Mouse (Mus musculus) bone marrow, adult 2 months (tissue): ENCODE data around the gene Glod5.
A peak's percentile ranks its signal among the peaks of the same experiment; 100 is the strongest.

Source experiments
- CTCF ChIP-seq: fragments of 200-500 bp; IDR thresholded peaks from 2 replicates; pipeline ENCODE4 v1.5.1; 2011; ENCODE audit warnings: low read length, control low read depth; ENCODE audit not compliant: control insufficient read depth, insufficient read depth
- POLR2A ChIP-seq: fragments of 200-500 bp; IDR thresholded peaks from 2 replicates; pipeline ENCODE4 v1.6.1; 2011; ENCODE audit warnings: low read depth, mild to moderate bottlenecking, control low read depth, low read length, borderline replicate concordance; ENCODE audit not compliant: control insufficient read depth

GRCm38 (mm10) chrX:7967596-7968201 lies 50.6 kb downstream of the Glod5 start:
- TF ChIP-seq POLR2A (peak; percentile 26; the same call in 1 of the 2 replicates), CTCF (no peak)
